Mouse (Mus musculus) MEL (cell line): Measurements from ENCODE around the gene Fkbp14.

Experiments used
- CTCF ChIP-seq, 3 experiments: IDR thresholded peaks in 2 of 3; conservative IDR thresholded peaks in 1 of 3; 2 replicates each; pipeline ENCODE4 v1.5.1; 2011 to 2012; ENCODE audit warnings: low read length in 3 of 3, low read depth in 2 of 3, mild to moderate bottlenecking in 2 of 3, improper control_type of control experiment in 1 of 3, inconsistent platforms in 1 of 3, mixed read lengths in 1 of 3, moderate library complexity in 1 of 3; ENCODE audit not compliant: control insufficient read depth in 1 of 3, insufficient read depth in 1 of 3, poor library complexity in 1 of 3, severe bottlenecking in 1 of 3
- MXI1 ChIP-seq: IDR thresholded peaks from 2 replicates; pipeline ENCODE4 v1.6.1; 2011; ENCODE audit warnings: mild to moderate bottlenecking, low read depth, low read length, improper control_type of control experiment
- NELFE ChIP-seq: IDR thresholded peaks from 2 replicates; pipeline ENCODE4 v1.6.1; 2011; ENCODE audit warnings: low read depth, low read length, improper control_type of control experiment
- POLR2A ChIP-seq, 2 experiments: IDR thresholded peaks; 2 replicates each; pipeline ENCODE4 v1.6.1; 2011 to 2012; ENCODE audit warnings: low read length in 2 of 2, mild to moderate bottlenecking in 2 of 2, control low read depth in 1 of 2, improper control_type of control experiment in 1 of 2, low read depth in 1 of 2, moderate library complexity in 1 of 2; ENCODE audit not compliant: control insufficient read depth in 1 of 2, insufficient read depth in 1 of 2, poor library complexity in 1 of 2
- TBP ChIP-seq: IDR thresholded peaks from 2 replicates; pipeline ENCODE4 v1.8.0; 2011; ENCODE audit warnings: low read depth, low read length, improper control_type of control experiment
- USF2 ChIP-seq, 2 experiments: IDR thresholded peaks; 2 replicates each; pipeline ENCODE4 v1.6.1; 2011 to 2012; ENCODE audit warnings: improper control_type of control experiment in 2 of 2, low read length in 2 of 2, borderline replicate concordance in 1 of 2, inconsistent platforms in 1 of 2, low read depth in 1 of 2, mild to moderate bottlenecking in 1 of 2; ENCODE audit not compliant: insufficient read depth in 1 of 2
- ZC3H11A ChIP-seq: IDR thresholded peaks from 2 replicates; pipeline ENCODE4 v1.6.1; 2012; ENCODE audit warnings: low read depth, mild to moderate bottlenecking, inconsistent platforms, low read length, improper control_type of control experiment
- ZMIZ1 ChIP-seq: IDR thresholded peaks from 2 replicates; pipeline ENCODE4 v1.6.1; 2012; ENCODE audit warnings: low read depth, mild to moderate bottlenecking, inconsistent platforms, low read length, improper control_type of control experiment, moderate library complexity

- TF ChIP-seq ZMIZ1 (no peak), MXI1 (no peak), CTCF (IDR thresholded peaks at IDR 0.05 in 2 of 3, conservative IDR thresholded peaks at IDR 0.05 in 1 of 3; ENCODE audit: control insufficient read depth in 1 of 3, insufficient read depth in 1 of 3, low read depth in 2 of 3, low read length in 3 of 3, poor library complexity in 1 of 3, severe bottlenecking in 1 of 3) (no peak), NELFE (no peak), USF2 (IDR thresholded peaks at IDR 0.05; ENCODE audit: borderline replicate concordance in 1 of 2, insufficient read depth in 1 of 2, low read depth in 1 of 2, low read length in 2 of 2) (no peak), POLR2A (IDR thresholded peaks at IDR 0.05; ENCODE audit: control insufficient read depth in 1 of 2, insufficient read depth in 1 of 2, low read depth in 1 of 2, low read length in 2 of 2, poor library complexity in 1 of 2) (no peak), ZC3H11A (no peak), TBP (no peak)
Measured at GRCm38 (mm10) chr6:54586911-54587310, 10.2 kb downstream of the Fkbp14 start.
